Mouse (Mus musculus): ENCODE data around the gene Cdv3.
A peak's percentile ranks its signal among the peaks of the same experiment; 100 is the strongest.
"Not testable (repeated sequence)": the region's sequence is repeated elsewhere in the genome, so short reads cannot be mapped to it uniquely, and the experiment has no call there.

Cdv3 gene

GRCm38 (mm10) chr9:103369951-103370350 is 4.3 kb upstream of the Cdv3 start:
- no peak for DNase-seq

DNA sequence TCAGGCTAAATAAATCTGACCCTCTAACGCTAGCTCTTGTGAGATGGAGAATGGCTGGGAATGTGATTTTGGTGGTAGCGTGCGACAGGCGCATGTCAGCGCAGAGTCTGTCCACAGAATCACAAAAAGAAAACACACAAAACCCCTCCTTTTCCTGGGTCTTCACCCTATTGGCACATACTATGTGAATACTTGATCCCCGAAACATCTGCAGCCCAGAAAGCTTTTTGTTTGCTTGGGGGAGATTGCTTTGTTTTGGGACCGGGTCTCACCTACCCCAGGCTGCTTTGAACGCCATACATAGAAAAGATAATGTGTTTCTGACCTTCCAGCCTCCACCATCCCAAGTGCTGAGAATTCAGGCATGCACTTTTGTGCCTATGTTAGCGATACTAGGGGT is 716 bp upstream of the Cdv3 start:
- no peak for DNase-seq

GRCm38 (mm10) chr9:103364601-103365289 is 895 bp downstream of the Cdv3 start:
- peak; percentile 72 for DNase-seq

DNA sequence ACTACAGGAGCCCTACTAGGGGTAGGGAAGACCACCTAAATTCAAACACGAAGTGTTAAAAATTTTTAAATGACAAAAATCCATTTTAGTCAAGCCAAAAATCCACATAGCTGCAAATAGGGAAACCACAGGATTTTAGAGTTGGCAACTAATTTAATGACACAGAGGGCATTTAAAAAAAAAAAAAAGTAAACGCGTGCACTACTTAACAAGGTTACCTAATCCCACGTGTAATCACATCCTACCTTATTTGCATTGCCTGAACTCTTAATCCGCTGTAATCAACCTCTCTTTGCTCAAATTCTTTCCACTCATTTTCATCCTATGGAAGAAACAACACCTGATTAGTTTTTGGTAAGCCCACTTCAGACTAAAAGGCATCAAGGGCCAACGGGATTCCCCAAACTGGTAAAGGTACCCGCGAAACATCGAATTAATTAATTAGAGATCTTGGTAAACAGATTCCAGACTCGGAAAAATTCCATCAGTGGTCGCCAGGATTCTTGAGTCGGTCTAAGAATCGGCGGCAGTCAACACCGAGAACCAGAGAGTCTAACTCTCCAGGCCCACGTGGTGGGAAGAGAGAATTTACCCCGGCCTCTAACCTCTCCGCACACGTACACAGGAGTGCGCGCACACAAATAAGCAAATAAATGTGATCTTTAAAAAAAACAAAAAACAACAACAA is 1.8 kb downstream of the Cdv3 start:
- DNase-seq: peak; percentile 29

DNA sequence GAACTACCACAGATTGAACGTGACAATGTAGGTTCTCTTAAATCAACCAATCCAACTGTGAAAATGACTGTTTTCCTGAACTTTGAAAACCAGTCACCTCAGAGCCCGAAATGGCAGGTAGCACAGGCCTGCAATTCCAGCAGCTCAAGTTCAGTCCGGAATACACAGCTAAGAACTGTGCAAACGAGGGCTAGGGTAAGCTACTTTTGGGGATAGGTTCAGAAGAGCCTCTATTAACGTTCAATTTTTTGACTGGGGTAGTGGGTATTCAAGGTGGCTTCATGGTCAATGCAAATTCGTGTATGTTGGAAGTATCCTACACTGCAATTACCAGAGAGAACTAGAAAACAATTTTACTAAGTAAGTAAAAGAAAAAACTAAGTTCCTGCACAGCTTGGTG is 2.6 kb downstream of the Cdv3 start:
- no peak for DNase-seq

GRCm38 (mm10) chr9:103360642-103361041 is 5.0 kb downstream of the Cdv3 start:
- DNase-seq: no peak

- no peak for DNase-seq
Observed at GRCm38 (mm10) chr9:103358545-103358944, 7.1 kb downstream of the Cdv3 start.

- DNase-seq: no peak
Observed at GRCm38 (mm10) chr9:103357893-103358292, 7.7 kb downstream of the Cdv3 start.

GRCm38 (mm10) chr9:103353500-103354260 is 12.0 kb downstream of the Cdv3 start:
- DNase-seq: not testable (repeated sequence)

DNA sequence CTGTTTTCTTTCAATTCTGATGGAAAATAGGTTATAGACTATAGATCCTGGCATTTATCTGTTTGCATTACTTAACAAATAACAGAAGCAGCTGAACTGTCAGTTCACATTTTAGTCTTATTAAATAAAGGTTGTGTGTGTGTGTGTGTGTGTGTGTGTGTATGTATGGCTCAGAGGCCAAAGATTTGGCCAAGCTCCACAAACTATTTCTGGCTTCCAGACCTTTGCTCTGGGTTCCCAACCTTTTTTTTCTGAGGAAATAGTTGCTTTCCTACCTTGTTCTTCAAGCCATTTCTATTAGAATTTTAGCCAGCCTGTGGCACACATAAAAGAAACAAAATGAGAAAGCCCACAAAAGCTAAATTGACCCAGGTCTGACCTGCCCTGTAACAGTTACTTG is 16.8 kb downstream of the Cdv3 start:
- DNase-seq: no peak

DNA sequence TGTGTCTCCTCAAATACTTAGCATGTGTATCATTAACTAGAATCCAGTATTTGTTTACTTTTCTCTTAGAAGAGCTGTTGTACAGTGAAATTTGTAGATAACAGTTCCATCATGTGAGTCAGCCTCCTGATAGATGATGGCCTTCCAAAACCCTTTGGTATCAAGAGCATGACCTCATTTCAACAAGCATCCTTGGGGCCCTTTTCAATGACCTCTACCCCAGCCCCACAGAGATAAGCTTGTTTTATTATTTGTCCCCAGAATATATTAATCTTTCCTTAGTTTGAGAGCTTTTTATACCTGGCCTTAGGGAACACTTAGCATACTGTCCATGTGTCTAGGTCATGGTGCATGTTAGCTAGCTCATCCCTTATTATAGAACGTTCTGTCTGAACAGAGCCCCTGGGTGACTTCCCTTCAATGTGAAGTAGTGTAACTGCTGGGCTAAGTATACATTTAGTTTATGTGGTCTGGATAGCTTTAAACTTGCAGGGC is 17.6 kb downstream of the Cdv3 start:
- DNase-seq: no peak

DNA sequence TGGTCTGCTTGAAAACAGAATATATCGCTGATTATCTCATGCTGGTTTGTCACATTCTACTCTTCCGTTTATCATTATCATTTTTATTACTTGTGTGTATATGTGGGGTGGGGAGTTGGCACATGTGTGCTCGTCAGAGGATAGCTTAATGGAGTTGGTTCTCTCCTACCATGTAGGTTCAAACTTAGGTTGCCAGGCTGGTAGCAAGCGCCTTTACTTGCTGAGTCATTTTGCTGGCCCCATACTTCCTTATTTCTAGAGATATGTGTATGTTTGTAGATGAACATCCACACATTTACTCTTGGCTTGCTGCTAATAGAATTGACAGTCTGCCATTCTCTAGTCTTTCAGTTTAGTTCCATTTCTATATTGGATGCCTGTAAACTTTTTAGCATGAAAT is 18.6 kb downstream of the Cdv3 start:
- no peak for DNase-seq

- no peak for DNase-seq
Observed at GRCm38 (mm10) chr9:103336912-103337311, 28.7 kb downstream of the Cdv3 start.

- DNase-seq: no peak
Observed at GRCm38 (mm10) chr9:103332663-103333062, 33.0 kb downstream of the Cdv3 start.

- no peak for DNase-seq
Observed at GRCm38 (mm10) chr9:103326449-103326848, 39.2 kb downstream of the Cdv3 start.

DNA sequence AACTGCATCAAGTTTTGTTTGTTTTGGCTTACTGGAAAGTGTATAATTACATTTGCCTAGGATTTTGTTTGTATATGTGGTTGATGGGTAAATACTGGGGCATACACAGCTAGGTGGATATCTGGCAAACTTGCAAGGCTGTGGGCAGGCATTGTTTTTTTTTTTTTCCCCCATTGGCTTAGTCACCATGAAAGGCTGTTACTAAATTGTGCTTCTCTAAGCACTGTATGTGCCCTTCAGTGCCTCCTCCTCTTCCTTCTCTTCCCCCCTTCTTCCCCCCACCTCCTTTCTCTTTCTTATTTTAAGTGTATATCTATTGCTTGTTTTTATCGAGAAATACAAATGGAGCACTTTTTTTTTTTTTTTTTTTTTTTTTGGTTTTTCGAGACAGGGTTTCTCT is 41.0 kb downstream of the Cdv3 start:
- DNase-seq: no peak

- DNase-seq: no peak
Observed at GRCm38 (mm10) chr9:103309832-103310231, 55.8 kb downstream of the Cdv3 start.

- DNase-seq: no peak
Observed at GRCm38 (mm10) chr9:103305332-103306041, 60.2 kb downstream of the Cdv3 start.

GRCm38 (mm10) chr9:103304927-103305326 is 60.7 kb downstream of the Cdv3 start, which contains the start of the genes 1300017J02Rik and Topbp1:
1300017J02Rik (minus strand) TSS chr9:103305082.
Topbp1 (plus strand) TSS chr9:103305215.
- peak; percentile 96 for DNase-seq
